Mouse (Mus musculus): Measurements from ENCODE around the gene Tyw5. TPM values are rescaled to one million over a fixed set of nuclear protein-coding genes. Genes with fewer than 3 reads are reported as not detected.

Gene Tyw5
- polyA plus RNA-seq, 1 experiment: 12.0 TPM

DNA sequence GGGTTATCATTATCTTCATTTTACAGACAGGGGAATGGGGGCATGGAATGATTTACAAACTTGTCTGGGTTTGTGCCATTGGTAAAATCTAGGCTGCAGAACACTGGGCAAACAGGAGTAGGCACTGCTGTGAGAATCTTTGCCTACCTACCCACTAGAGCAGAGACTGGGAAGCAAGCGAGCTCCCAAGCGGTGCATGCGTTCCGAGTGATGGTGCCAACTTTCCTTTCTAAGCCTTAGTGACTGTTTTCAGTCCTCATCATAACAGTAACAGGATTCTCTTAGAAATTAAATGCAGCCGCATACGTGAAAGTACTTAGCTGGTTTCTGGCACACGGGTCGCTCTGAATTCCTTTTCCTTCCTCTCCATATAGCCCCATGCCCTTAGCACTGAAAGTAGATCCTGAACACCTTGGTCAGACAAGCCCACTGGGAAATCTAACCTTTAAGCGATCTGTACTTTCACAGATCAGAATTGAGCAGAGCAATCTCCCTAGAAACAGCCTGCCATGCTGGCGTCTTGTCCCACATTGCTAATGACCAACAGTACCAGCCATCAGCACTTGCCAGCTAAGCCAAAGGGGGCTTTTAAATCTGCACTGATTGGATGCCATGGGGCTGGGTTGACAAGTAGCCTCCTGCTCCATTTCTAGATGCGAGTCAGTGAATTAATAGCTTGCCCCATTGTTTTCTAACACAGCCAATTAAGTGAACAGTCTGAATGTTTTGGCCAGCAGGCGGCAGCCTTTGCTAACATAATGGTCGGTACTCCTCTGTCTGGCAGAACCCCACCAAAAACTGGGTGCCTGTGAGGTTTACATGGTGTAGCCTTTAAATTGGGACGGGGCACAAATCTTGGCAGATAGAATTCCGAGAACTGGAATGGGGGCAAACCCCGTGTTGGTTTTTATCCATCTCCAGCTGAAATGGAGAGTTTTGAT, 21.7 kb upstream of the Tyw5 start:
- Histone ChIP-seq H3K4me1 (ENCODE audit: control insufficient read depth, insufficient read depth, low read length) (peaks cover 7% of the 10 kb centered on the region), H3K4me3 (ENCODE audit: insufficient read depth, low read length) (no peak overlapping the region), H3K27ac (ENCODE audit: insufficient read depth, low read depth, low read length) (no peak overlapping the region)
- peak; percentile 92 for TF ChIP-seq CTCF (IDR thresholded peaks at IDR 0.05; ENCODE audit: low read depth, low read length)
- TF ChIP-seq POLR2A (IDR thresholded peaks at IDR 0.05; ENCODE audit: borderline replicate concordance, low read depth, low read length): no peak

- TF ChIP-seq CTCF (IDR thresholded peaks at IDR 0.05; ENCODE audit: low read depth, low read length): no peak
- no peaks in the 10 kb centered on the region for H3K4me1 ChIP-seq (ENCODE audit: control insufficient read depth, insufficient read depth, low read length)
- H3K4me3 ChIP-seq (ENCODE audit: insufficient read depth, low read length): no peak overlapping the region
- H3K27ac ChIP-seq (ENCODE audit: insufficient read depth, low read depth, low read length): no peak overlapping the region
Measured at GRCm38 (mm10) chr1:57423696-57424095, 16.8 kb upstream of the Tyw5 start.

GRCm38 (mm10) chr1:57413397-57413796, 6.5 kb upstream of the Tyw5 start:
- H3K4me1 ChIP-seq (ENCODE audit: control insufficient read depth, insufficient read depth, low read length): 0 out of 2 replicates have a peak, but pooled peaks cover 2% of the 10 kb centered on the region
- no peak overlapping the region for H3K4me3 ChIP-seq (ENCODE audit: insufficient read depth, low read length)
- no peak overlapping the region for H3K27ac ChIP-seq (ENCODE audit: insufficient read depth, low read depth, low read length)
- TF ChIP-seq POLR2A (IDR thresholded peaks at IDR 0.05; ENCODE audit: borderline replicate concordance, low read depth, low read length): no peak
- no peak for TF ChIP-seq CTCF (IDR thresholded peaks at IDR 0.05; ENCODE audit: low read depth, low read length)

- H3K27ac ChIP-seq (ENCODE audit: insufficient read depth, low read depth, low read length): no peak overlapping the region
- H3K4me3 ChIP-seq (ENCODE audit: insufficient read depth, low read length): no peak overlapping the region
- TF ChIP-seq POLR2A (IDR thresholded peaks at IDR 0.05; ENCODE audit: borderline replicate concordance, low read depth, low read length): no peak
- no peak for TF ChIP-seq CTCF (IDR thresholded peaks at IDR 0.05; ENCODE audit: low read depth, low read length)
- peaks cover 8% of the 10 kb centered on the region for H3K4me1 ChIP-seq (ENCODE audit: control insufficient read depth, insufficient read depth, low read length)
Measured at GRCm38 (mm10) chr1:57408994-57409393, 2.1 kb upstream of the Tyw5 start.

DNA sequence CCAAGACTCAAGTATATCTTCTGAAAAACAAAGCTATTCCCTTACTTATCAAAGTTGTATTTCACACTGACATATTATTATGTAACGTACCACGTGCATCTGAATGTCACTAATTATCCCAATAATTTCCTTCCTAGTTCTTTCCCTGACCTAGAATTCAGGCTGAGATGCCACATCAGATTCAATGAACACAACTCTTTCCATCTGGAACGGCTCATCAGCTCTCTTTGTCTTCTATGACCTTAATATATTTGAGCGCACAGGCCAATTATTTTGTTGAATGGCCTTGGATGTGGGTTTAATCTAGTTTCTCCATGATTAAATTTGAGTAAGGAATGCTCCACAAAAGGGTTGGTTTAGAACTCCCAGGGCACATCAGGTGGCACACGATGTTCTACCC, 4.8 kb downstream of the Tyw5 start:
- H3K4me1 ChIP-seq (ENCODE audit: control insufficient read depth, insufficient read depth, low read length): peaks cover 2% of the 10 kb centered on the region; the same call in 1 of the 2 replicates
- H3K4me3 ChIP-seq (ENCODE audit: insufficient read depth, low read length): no peak overlapping the region
- TF ChIP-seq POLR2A (IDR thresholded peaks at IDR 0.05; ENCODE audit: borderline replicate concordance, low read depth, low read length): no peak
- TF ChIP-seq CTCF (IDR thresholded peaks at IDR 0.05; ENCODE audit: low read depth, low read length): no peak
- no peak overlapping the region for H3K27ac ChIP-seq (ENCODE audit: insufficient read depth, low read depth, low read length)

DNA sequence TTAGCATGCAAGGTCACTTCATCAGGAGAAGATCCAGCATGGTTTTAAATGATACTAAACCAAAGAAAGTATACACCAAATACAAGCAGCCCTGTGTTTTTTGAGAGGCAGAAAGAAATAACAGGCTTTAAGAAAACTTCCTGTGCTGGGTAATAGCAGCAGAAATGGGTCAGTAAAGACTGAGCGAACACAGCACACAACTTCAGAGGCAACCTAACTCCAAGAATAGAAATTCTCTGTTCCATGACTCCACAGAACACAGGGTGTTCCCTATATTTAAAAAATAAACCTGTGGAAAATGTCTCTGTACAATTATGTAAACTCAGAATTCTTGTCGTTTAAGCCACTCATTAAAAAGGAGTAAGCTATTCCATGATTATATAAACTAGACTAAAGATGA, 6.0 kb downstream of the Tyw5 start:
- Histone ChIP-seq H3K4me1 (ENCODE audit: control insufficient read depth, insufficient read depth, low read length) (peaks cover 2% of the 10 kb centered on the region; the same call in 1 of the 2 replicates), H3K27ac (ENCODE audit: insufficient read depth, low read depth, low read length) (no peak overlapping the region), H3K4me3 (ENCODE audit: insufficient read depth, low read length) (no peak overlapping the region)
- no peak for TF ChIP-seq POLR2A (IDR thresholded peaks at IDR 0.05; ENCODE audit: borderline replicate concordance, low read depth, low read length)
- no peak for TF ChIP-seq CTCF (IDR thresholded peaks at IDR 0.05; ENCODE audit: low read depth, low read length)

DNA sequence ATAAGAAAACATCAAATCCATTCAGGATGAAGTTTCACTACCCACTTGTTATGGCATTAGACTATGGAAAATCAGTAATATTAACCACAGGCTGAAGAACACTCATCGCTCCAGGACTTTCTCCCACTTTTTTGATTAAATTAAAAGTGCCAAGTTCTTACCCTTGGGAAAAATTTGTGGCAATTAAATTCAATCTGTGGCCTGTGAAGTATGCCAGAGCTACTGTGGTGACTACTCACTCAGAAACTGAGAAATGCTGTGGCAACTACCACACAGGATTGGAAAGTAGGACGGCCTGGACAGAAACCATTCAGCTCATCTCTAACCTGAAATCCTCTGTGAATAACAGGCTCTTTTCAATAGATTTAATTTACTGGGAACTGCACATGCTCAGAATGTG, 6.6 kb downstream of the Tyw5 start:
- Histone ChIP-seq H3K4me3 (ENCODE audit: insufficient read depth, low read length) (no peak overlapping the region), H3K27ac (ENCODE audit: insufficient read depth, low read depth, low read length) (no peak overlapping the region), H3K4me1 (ENCODE audit: control insufficient read depth, insufficient read depth, low read length) (peaks cover 2% of the 10 kb centered on the region; the same call in 1 of the 2 replicates)
- TF ChIP-seq POLR2A (IDR thresholded peaks at IDR 0.05; ENCODE audit: borderline replicate concordance, low read depth, low read length) (no peak), CTCF (IDR thresholded peaks at IDR 0.05; ENCODE audit: low read depth, low read length) (no peak)

DNA sequence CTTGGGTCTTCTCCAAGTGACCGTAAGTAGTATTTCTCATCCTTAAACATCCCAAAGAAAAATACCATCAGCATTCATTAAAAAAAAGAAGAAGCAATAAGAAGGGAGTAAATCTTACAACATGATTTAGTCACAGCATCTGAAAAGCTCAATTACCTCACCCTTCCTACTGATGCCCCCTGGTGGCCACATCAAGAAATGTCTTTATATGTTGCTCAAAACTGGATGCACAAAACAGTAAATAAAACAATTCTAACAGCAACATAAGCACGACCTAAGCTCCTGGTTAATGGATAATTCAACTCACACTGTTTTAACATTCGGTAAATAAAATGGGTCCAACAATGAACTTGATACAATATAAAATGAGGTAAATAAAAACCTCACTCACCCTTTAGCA, 12.8 kb downstream of the Tyw5 start:
- Histone ChIP-seq H3K27ac (ENCODE audit: insufficient read depth, low read depth, low read length) (no peak overlapping the region), H3K4me1 (ENCODE audit: control insufficient read depth, insufficient read depth, low read length) (peaks cover 8% of the 10 kb centered on the region), H3K4me3 (ENCODE audit: insufficient read depth, low read length) (no peak overlapping the region)
- no peak for TF ChIP-seq POLR2A (IDR thresholded peaks at IDR 0.05; ENCODE audit: borderline replicate concordance, low read depth, low read length)
- TF ChIP-seq CTCF (IDR thresholded peaks at IDR 0.05; ENCODE audit: low read depth, low read length): no peak

GRCm38 (mm10) chr1:57392417-57392816, 14.5 kb downstream of the Tyw5 start:
- TF ChIP-seq CTCF (IDR thresholded peaks at IDR 0.05; ENCODE audit: low read depth, low read length) (no peak), POLR2A (IDR thresholded peaks at IDR 0.05; ENCODE audit: borderline replicate concordance, low read depth, low read length) (no peak)
- Histone ChIP-seq H3K27ac (ENCODE audit: insufficient read depth, low read depth, low read length) (no peak overlapping the region), H3K4me1 (ENCODE audit: control insufficient read depth, insufficient read depth, low read length) (peaks cover 8% of the 10 kb centered on the region), H3K4me3 (ENCODE audit: insufficient read depth, low read length) (no peak overlapping the region)

DNA sequence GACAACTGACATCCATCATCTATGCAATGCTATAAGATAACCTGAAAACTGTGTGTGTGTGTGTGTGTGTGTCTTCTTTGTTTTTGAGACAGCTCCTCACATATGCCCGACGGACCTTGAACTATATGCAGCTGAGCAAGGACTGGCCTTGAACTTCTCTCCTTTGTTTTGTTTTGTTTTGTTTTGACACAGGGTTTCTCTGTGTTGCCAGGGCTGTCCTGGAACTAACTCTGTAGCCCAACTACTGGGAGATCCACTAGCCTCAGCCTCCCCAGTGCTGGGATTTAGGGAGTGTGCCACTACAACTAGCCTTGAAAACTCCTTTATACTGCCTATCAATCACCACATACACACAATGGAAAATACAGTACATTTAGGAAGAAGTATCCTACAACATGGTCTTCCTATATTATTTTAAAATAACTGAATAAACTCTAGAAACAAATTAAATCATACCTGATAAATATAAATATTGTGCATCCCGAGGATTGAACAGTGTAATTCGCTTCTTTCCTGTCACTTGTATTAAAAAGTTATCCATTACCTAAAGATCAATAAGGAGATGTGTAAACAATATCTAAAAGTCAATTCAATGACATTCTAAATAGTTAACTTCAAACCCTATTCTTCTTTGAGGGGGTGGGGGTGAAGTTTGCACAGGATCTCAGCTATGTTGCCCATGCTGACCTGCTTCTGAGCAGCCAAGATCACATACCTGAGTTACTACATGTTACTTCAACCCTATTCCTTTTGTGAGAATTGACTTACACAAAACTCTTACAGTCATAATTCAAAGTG, 15.7 kb downstream of the Tyw5 start:
- TF ChIP-seq POLR2A (IDR thresholded peaks at IDR 0.05; ENCODE audit: borderline replicate concordance, low read depth, low read length) (no peak), CTCF (IDR thresholded peaks at IDR 0.05; ENCODE audit: low read depth, low read length) (no peak)
- Histone ChIP-seq H3K4me3 (ENCODE audit: insufficient read depth, low read length) (no peak overlapping the region), H3K4me1 (ENCODE audit: control insufficient read depth, insufficient read depth, low read length) (peaks cover 8% of the 10 kb centered on the region), H3K27ac (ENCODE audit: insufficient read depth, low read depth, low read length) (no peak overlapping the region)

All from bone marrow macrophage, adult 2 months (primary cell).